Mouse (Mus musculus): ENCODE measurements around the gene Pck1.

Gene Pck1

DNA sequence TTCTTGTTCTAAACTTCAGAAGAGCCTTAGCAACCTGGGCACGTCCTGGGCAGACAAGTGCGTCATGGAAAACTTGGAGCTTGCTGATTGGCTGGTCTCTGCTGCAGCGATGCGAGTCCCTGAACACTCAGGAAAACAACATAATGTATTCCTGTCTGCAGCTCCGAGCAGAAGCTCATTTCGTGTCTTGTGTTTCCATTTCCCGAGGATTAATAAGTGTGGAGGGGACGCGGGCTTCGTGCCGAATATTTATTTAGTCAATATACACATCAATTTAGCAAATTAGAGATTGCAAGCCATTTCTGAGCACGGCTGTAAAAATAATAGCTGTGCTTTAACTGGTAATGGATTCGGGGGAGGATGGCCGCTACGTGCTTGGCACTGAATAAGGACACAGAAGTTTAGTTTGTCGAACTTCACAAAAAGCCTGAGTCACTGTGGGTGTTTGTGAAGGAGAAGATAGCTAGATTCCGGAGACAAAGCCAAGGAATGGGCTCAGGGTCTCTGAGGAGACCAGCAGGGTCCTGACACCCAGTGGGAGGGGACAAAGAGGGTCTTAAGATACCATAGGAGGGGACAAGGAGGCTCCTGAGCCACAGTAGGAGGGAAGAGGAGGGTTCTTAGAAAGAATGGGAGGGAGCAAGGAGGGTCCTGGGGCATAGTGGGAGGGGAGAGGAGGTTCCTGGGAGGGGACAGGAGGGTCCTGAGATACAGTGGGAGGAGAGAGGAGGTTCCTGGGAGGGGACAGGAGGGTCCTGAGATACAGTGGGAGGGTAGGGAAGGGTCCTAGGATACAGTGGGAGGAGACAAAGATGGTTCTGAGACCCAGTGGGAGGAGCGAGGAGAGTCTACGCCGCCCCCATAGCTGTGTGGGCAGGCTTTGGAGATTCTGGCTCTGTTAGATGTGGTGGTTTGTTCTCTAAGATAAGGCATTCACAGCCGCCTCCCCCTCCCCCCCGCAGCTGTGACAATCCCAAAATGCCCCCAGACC lies 21.0 kb downstream of the Pck1 start:
- peak; percentile 79 for DNase-seq (ENCODE audit: low read depth)

DNA sequence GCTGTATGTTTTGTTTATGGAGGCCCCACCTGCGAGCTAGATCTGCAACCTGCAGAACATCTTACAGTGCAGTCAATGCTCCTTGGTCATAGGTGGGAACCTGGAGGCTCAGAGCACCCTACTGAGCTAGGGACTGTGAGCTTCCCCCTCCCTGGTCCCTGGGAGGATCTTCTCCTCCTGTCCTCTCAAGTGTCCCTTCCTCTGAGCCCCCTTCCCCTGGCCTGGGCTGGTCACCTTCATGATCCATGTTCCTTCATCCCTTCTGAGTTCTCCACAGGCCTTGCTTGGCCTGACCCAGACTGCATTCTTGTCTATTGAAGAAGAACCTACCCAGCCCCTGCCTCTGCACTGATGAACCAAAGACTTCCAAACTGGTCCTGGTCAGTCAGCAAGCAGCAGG lies 21.7 kb downstream of the Pck1 start:
- DNase-seq (ENCODE audit: low read depth) = no peak

DNA sequence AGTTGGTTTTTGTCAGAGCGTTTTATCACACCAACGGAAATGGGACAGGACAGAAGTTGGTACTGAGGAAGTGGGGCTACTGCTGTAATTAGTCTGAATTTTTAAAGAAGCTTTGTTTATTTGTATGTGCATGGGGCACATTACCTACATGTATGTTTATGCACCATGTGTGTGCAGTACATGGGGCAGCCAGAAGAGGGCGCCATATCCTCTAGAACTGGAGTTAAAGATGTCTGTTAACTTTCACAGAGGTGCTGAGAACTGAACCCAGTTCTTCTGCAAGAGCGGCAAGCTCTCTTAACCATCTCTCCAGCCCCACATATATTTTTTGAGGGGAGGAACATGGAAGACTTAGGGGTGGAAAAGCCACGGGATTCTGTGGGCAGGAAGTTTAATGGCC lies 22.9 kb downstream of the Pck1 start:
- peak; percentile 31 for DNase-seq (ENCODE audit: low read depth)

DNA sequence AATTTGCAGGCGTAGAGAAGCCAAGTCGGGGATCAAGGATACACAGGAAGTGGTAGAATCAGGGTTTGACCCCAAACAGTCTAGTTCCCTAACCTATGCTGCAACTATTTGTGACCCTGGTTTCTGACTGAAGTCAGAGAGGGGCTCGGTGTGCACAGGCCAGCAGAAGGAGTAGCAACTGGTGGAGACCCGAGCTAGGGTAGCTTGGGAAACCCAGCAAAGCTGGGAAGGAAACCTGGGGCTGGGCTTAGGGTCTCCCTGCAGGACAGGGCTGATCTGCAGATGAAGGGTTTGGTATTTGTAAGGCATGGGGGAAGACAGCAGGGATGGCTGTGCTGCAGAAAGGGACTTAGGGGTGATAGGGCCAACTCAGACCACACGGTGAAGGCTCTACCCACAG lies 24.6 kb downstream of the Pck1 start:
- no peak for DNase-seq (ENCODE audit: low read depth)

DNA sequence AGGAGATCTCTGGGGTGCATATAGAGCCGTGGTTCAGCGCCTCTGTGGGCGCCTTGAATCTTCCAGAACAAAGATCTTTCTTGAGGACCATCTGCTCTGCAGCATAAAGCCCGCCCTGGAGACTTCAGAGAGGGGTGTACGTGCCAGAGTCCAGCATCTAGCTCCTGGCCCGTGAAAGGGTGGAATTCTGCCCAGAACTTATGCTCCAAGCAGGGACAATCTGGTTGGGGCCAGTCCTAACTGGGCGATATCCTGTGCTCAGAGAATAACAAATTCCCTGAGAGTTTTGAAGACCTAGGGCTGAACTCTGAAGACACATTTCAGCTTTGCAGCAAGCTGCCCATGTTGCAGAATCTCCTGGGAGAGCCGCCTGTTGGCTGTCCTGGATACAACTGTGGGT lies 25.1 kb downstream of the Pck1 start:
- no peak for DNase-seq (ENCODE audit: low read depth)

DNA sequence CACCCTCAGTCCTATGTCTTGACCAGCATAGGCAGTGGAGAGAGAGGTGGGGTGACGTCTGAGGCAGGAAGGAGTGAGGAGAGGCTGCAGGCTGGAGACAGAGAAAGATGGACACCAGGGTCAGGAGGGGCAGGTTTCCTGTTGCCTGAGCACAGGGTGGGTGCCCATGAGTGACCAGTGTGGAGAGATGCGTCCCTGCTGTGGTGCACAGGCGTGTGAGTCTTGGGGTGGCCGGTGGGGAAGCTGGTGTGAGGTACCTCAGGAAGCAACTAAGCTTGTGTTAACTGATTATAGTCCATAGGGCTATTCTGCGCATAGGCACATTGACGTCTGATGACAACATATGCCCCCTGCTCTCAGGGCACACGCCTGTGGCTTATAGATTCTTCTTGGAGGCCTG lies 26.2 kb downstream of the Pck1 start:
- DNase-seq (ENCODE audit: low read depth) = no peak

DNA sequence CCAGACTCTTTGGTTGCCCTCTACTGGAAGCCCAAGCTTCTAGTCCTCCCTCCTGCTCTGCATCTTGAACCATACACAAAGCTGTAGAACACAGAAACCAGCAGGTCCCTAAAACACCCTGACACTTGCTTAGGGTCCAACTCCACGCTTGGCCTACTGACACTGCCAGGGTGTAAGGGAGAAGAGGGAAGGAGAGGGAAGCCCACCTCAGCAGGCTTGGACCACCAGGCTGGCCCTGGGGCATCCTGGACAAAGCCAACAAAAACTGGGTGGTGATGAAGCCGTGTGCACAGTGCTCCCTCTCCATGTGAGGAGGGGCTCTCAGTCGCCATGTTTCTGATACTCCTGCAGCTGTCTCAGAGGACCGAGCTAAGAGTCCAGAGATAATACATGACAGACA lies 27.2 kb downstream of the Pck1 start:
- DNase-seq (ENCODE audit: low read depth) = no peak

DNA sequence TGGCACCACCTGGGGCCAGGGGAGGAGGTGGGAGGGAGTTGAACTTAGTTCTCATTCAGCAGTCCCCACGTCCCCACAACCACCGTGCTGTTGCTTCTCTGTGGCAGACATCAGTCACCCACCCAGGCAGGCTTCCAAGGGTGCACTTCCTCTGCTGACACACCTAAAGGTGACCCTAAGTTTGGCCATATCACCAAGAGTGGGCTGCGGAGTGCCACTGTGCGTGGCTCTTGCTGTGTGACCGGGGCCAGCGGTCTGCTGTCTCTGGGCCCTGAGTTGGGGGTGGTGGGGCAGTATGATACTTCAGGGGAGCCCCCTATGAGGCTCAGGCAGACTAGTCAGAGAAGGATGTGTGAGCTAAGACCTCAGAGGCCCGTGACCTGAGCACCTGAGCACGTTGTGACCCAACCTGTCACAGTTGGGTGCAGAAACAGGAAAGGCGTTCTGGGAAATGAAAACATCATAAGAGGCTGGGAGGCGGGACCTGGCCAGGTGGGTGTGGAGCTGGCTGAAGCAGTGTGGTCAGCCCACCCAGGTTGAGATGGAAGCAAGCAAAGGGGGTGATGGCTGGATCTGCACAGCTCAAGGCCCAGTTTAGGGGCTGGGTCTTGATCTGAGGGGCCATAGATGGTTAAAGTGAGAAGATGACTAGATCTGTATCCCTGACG lies 28.0 kb downstream of the Pck1 start:
- no peak for DNase-seq (ENCODE audit: low read depth)

DNA sequence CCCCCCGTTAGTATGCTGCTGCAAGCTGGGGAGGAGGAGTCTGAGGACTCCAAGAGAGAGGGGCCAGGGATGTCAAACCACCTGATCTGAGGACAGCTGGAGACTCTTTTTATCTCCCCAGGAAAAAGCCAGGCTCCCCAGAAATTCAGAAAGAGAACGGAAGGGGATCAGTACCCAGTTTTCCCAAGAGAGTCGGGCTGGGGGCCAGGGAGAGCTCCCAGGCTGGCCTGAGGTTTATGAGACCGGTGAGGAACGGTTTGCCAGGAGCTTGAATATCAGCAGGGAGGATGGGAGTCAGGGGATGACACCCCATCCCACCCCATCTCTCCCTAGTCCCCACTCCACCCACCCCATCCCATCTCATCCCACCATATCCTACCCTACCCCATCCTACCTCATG lies 28.6 kb downstream of the Pck1 start:
- no peak for DNase-seq (ENCODE audit: low read depth)

DNA sequence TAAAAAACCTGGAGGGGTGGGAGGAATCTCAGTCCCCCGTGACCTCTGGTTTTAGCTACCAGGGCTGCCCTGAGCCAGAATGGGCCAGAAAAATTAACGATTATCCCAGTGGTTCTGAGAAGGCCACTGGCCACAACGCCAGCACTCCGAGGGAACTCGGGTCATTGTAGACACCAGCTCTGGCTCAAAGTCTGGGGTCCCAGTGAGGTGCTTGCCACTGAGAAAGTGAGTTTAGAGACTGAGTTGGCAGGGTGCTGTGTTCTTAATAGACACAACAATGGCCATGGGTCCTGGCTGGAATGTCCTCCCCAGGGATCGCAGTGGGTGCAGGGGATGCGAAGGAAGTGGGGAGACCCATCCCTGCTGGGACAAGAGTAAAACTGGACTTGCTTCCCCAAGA lies 29.1 kb downstream of the Pck1 start:
- no peak for DNase-seq (ENCODE audit: low read depth)

DNA sequence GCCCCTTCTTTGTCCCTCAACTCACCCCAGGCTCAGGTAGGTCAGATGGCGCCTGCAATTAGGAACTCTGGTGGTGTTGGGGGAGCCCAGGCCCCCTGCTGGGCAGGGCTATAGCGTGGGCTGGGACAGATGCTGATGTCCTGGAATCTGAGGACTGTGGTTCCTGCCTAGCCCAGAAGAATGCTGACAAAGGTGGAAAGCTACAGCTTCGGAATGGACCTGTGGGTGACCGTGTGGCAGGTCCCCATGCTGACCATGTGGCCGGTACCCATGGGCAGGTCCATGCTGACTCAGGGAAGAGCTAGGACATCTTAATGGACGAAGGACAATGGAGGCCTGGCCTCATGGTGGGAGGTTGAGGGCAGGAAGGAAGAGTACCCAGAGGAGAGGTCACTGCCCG lies 29.9 kb downstream of the Pck1 start:
- no peak for DNase-seq (ENCODE audit: low read depth)

DNA sequence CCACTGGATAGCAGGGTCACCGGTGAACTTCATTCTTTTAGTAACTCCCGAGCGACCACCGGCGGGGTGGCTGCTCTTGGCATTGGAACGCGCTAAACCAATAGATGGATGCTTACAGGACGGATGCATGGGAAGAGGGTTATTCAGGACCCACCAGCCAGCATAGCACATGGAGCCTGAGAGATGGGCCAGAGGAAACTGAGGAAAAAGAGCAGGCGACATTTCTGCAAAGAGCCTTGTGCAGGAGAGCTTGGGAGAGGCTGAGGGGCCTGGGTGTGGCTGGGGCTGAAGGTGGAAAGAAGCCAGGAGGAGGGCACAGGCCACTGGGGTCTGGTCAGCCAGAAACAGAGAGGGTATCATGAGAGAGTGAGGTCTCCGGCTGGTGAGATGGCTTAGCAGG lies 30.5 kb downstream of the Pck1 start:
- DNase-seq (ENCODE audit: low read depth) = no peak

DNA sequence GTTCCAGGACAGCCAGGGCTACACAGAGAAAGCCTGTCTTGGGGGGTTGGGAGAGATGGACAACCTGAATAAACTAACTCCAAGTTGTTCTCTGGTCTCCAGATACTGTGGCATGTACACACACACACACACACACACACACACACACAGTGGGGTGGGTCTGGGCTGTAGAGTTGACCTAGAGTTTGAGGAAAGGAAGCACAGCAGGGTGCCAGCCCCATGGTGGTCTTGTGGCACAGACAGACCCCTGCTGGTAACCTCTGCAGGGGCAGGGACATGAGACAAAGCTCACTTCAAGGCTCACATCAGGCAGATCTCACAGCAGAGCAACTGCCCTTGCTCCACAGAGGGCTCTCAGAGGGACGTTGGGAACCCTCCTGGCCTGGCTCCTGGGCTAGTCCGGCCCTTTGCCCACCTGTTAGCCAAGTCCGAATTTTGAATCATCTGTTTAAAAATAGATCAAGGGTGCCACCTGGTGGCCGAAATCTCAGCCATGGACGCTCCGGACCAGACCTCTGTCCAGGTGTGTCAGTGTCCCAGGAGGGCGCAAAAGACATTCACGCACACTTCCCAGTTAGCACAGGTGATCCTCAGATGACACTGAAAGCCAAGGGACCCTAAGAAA lies 31.1 kb downstream of the Pck1 start:
- DNase-seq (ENCODE audit: low read depth) = peak; percentile 68

DNA sequence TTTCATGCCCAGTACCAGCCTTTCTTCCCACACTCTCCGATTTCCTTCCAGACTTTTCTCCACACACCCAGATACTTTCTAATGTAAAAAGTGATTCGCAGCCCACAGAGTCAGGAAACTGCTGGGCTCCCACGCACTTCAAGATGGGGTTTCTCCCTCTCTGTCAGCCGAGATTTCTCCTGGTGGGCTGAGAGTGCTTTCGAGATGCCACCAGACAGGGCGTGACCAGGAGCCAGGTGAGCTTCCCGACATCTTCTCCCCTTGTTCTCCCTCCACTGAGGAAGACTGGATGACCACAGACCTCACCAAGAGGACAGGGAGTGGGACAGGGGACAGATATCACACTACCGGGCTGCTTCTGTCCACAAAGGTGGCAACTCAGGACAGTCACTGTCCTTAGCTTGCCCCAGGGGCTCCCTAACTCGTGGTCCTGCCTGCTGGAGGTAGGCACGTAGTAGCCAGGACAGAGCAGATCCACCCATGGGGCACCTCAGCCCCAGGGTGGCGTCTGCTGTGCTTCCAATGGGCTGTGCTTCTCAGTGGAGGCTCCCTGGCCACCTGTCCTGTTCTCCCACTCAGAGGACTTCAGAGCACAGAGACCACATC lies 31.7 kb downstream of the Pck1 start:
- DNase-seq (ENCODE audit: low read depth) = peak; percentile 23

DNA sequence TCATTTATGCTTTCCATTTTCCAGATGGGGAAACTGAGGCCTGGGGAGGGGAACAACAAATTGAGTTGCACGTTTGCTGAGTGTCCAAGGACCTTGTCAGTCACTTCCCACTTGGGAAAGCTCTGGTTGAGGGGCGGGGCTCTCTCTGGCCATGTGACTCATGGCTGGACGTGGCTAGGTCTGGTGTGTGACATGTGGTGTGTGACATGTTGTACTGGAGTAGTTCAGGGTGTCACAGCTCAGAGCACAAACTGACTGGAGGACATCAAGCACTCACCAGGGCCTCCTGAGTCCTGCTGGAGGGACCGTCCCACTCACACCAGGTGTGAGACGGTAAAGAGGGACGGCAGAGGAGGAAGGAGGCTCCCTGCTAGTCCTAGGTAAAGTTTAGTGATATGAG lies 32.4 kb downstream of the Pck1 start:
- DNase-seq (ENCODE audit: low read depth) = no peak

DNA sequence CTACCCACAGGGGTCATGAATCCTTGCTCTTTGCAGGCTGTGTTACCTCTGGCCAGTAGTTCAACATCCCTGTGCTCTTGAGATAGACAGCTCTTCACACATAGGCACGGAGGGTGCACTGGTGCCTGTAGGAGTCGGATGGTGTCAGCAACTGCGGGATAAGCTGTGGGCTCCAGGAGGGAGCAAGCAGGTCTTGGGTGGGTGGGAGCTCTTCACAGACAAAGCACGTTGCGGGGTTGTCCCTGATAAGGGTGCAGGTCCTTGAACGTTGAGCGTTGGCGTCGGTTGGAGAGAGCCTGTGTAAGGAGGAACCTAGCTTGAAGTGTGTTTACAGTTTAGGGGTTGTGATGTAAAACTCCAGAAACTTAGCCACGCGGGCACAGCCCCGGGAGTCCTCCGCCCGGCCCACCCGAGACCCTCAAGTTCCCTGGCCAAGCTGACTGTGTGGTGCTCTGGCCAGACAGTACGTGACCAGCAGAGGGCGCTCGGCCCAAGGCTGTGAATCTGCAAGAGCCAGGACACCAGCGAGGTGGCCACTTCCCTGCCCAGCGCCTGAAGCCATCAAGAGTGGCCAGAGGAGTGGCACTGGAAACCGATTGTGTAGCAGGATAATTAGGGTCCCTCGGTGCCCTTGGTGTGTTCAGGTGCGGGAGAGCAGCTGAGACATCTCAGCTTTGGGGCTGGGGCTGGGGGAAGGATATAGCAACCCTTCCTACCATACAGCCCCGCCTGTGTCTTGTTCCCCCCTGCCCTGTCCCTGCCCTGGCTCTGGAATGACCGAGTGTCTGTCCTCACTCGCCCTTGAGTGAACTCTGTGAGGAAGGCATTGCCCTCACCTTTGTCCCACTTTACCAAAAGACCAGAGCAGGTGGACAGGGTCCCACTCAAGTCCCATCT lies 33.4 kb downstream of the Pck1 start:
- DNase-seq (ENCODE audit: low read depth) = peak; percentile 86

DNA sequence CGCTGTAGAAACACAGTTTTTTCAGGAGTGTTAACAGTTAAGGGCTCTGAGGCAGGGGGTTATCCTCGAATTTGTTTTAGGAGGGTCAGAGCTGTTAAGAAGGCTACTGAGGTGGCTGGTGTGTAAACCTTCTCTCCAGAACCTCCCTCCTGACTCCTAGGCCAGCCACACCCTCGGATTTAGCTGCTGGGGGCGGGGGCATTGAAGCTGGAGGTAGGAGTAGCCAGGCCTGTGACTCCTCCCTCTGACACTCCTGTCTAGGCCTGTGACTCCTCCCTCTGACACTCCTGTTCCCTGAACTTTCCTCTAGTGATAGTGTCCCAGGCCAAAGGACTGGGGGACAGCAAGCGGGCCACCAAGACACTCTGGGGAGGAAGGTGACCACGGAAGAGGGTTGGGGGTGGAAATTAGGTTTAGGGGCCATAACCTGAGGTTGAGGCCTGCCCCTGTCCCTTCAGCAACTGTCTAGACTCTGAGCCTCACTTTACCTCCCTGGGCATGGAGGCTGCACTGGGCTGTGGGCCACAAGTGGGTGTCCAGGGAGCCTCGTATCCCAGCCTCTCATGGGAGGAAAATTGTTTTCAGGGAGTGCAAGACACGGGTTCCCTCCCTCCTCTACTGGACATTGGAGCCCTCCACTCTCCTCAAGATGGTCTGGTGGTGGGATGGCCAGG lies 34.5 kb downstream of the Pck1 start:
- peak; percentile 53 for DNase-seq (ENCODE audit: low read depth)

DNA sequence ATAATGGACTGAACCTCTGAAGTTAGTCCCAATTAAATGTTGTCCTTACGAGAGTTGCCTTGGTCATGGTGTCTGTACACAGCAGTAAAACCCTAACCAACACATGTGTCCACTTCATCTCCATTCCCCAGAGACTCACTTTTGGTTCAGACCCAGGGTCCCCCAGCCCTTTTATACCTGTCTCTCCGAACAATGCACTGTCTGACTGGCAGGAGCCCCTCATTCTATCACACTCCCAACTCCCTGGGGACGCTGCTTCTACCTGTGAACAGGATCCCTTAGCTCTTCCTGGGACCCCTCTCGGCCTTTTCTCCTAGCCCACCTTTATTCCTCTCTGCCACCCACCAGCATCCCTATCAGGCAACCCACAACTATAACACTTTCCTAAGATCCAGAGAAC lies 41.9 kb downstream of the Pck1 start:
- DNase-seq (ENCODE audit: low read depth) = no peak

DNA sequence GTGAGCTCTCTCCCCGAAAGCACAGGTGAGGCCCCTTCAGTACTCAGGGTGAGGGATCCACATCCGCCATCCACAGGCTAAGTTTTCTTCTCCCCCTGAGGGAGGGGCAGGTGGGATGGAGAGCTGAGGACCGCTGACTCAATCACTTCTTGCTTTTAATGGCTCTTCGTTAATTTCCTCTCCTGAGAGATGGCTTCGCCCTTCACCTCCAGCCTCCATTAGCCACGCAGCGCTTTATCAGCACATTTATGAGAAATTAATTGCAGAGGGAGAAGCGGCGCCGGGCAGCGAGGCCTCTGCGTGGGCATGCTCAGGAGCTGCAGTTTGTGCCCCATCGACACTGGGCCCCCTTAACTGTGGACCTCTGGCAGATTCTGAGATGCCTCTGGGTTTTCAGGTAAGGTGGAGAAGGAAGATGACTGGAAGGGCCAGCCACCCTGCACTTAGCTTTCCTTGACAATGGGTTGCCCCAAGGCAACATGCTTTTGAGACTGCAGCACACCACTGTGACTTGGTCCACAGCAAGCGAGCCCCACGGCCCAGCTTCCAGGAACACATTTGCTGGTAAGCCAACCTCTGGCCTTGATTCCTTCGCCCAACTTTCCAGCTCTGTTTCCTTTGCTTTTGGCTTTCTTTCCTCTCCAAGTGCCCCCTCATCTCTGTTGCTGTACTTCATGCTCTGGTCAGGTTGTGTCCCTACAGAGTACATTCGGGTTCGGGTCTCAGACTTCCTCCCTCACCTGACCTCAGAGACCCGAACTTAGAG lies 50.3 kb downstream of the Pck1 start:
- no peak for DNase-seq (ENCODE audit: low read depth)

DNA sequence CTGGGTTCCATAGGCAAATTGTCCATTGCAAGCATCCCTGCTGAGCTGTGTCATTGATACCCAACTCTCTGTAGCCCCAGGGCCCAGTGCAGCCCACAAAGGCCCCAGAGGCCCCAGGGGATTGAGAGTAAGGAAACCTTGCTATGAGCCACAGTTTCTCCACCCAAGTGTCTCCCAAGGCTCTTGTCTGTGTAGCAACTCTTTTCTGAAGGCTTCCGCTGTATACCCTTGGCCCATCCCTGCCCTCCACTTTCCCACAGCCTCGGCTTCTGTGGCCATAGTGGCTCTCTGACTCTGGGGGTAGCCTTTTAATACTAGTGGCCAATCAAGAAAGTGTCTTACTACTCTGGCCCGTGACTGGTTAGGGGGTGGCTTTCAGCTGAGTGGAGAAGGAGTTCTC lies 50.9 kb downstream of the Pck1 start:
- no peak for DNase-seq (ENCODE audit: low read depth)

All from induced T-regulatory cell, adult 2 months (primary cell).